Mouse (Mus musculus) lung, postnatal 10 days (tissue): ENCODE measurements around the gene Kitl.
A peak's percentile ranks its signal among the peaks of the same experiment; 100 is the strongest.

ENCODE experiments used
- DNase-seq: peaks from one replicate; pipeline ENCODE4 v3.0.0; 2021

The Kitl gene

GRCm38 (mm10) chr10:100127837-100128743, 112.7 kb downstream of the Kitl start:
- DNase-seq = peak; percentile 40

- DNase-seq = no peak
Measured at GRCm38 (mm10) chr10:100131657-100132056, 116.2 kb downstream of the Kitl start.

GRCm38 (mm10) chr10:100132304-100132703, 116.9 kb downstream of the Kitl start:
- DNase-seq = no peak

GRCm38 (mm10) chr10:100138552-100138951, 123.1 kb downstream of the Kitl start:
- DNase-seq = no peak

GRCm38 (mm10) chr10:100148123-100148522, 132.7 kb downstream of the Kitl start:
- DNase-seq = no peak
